In the genomic region with DNA sequence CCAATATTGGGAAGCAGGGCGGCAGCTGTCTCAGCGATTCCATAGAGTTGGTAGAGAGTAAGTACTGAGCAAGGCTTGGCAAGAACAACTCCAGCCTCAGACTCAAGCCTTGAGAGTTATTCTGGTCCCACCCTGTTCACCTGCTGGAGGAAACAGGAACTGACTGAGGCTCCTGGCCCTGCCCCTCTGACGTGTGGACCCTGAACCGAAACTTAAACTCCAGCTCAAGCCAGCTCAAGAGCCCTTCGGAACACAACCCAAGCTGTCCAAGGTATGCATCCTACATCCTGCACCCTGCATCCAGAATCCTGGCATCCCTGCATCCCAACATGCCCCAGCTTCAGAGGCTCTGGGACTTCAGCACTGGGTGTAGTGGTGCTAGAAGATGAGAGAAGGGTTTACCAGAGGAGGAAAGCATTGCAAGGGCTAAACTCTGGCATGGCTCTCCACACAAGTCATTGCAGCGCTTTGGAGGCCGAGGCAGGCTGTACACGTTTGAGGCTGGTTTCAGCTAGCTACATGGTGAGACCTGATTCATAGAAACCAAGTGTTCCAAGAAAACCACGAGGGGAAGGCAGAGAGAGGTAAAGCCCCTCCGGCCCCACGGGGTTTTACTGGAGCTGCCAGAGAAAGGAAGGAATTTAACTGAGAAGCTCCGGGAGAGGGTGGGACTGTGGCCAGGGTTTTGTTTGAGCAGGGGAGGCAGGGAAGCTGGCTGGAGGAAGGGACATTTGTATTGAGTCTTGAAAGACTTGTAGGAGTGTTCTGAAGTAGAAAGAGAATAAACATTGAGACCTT, we compare ENCODE assay signal across 9 mouse cellular contexts. TPM values are rescaled to one million over a fixed set of nuclear protein-coding genes. Genes with fewer than 3 reads are reported as not detected.
A peak's percentile ranks its signal among the peaks of the same experiment; 100 is the strongest.
DNase-seq lines count a peak whose midpoint lies in the region; ATAC-seq and TF ChIP-seq lines count a peak whose summit lies in the region.
"Had no signal": no experiment of that assay in that cellular context is flagged by ENCODE, and none has a peak within 500 bp of the region (broad histone marks: within the 10 kb centered on the region; RNA-seq: fewer than 3 reads in every experiment).

A gene (plus strand): TSS at position 222 of the 798 bp plus-strand sequence.

- H3K9me3 ChIP-seq in ES-Bruce4 (replicated peaks; ENCODE audit: control insufficient read depth, insufficient read depth, low read length, poor library complexity, severe bottlenecking), result no peaks in the 10 kb centered on the region
- no peaks in the 10 kb centered on the region for H3K9me3 ChIP-seq in lung, postnatal 0 days (ENCODE audit: low read length)
- no peaks in the 10 kb centered on the region for H3K9me3 ChIP-seq in stomach, embryonic 14.5 days (ENCODE audit: control insufficient read depth, low read depth, low read length)
- H3K9me3 ChIP-seq in kidney, embryonic 14.5 days (ENCODE audit: control insufficient read depth, low read length), result no peaks in the 10 kb centered on the region

- TF ChIP-seq EP300 in ES-Bruce4 (IDR thresholded peaks at IDR 0.05; ENCODE audit: insufficient read depth, low read depth, low read length), result no peak
- TF ChIP-seq EP300 in lung, postnatal 0 days (IDR thresholded peaks at IDR 0.05), result no peak

- peak within 1 kb of the TSS; percentile 17 for H3K4me2 ChIP-seq in lung, postnatal 0 days (replicated peaks; ENCODE audit: low read depth, low read length)
- H3K4me2 ChIP-seq in stomach, embryonic 14.5 days (replicated peaks; ENCODE audit: low read depth, low read length), result no peak within 1 kb of the TSS
- no peak within 1 kb of the TSS for H3K4me2 ChIP-seq in kidney, embryonic 14.5 days (replicated peaks; ENCODE audit: low read depth, low read length)

- 0 out of 2 replicates have a peak within 1 kb of the TSS, but pooled peaks have one; percentile 9 for H3K27ac ChIP-seq in ES-Bruce4 (ENCODE audit: insufficient read depth, low read length)
- peak within 1 kb of the TSS; percentile 73 for H3K27ac ChIP-seq in lung, postnatal 0 days (ENCODE audit: low read length)
- peak within 1 kb of the TSS; percentile 48; the same call in 1 of the 2 replicates for H3K27ac ChIP-seq in stomach, embryonic 14.5 days (ENCODE audit: low read length)
- H3K27ac ChIP-seq in kidney, embryonic 14.5 days (ENCODE audit: low read depth, low read length), result no peak within 1 kb of the TSS

- no peak for TF ChIP-seq CTCF in ES-Bruce4 (IDR thresholded peaks at IDR 0.05; ENCODE audit: low read depth, low read length)
- peak; percentile 57 for TF ChIP-seq CTCF in lung, postnatal 0 days (IDR thresholded peaks at IDR 0.05)

- ATAC-seq in common myeloid progenitor, adult 5-6 weeks (replicated peaks; ENCODE audit: low read depth, poor library complexity, severe bottlenecking), result peak; percentile 95
- peak; percentile 96 for ATAC-seq in lung, postnatal 0 days
- peak; percentile 60 for ATAC-seq in stomach, embryonic 14.5 days (ENCODE audit: insufficient number of reproducible peaks, insufficient read depth, low FRiP score, low read depth)
- no peak for ATAC-seq in kidney, embryonic 14.5 days (ENCODE audit: low FRiP score, low TSS enrichment)

- H3K4me3 ChIP-seq in ES-Bruce4 (ENCODE audit: low read depth, low read length), result peak within 1 kb of the TSS; percentile 11; the same call in 1 of the 2 replicates
- H3K4me3 ChIP-seq in lung, postnatal 0 days (ENCODE audit: low read depth, low read length), result no peak within 1 kb of the TSS
- H3K4me3 ChIP-seq in stomach, embryonic 14.5 days (ENCODE audit: low read depth, low read length), result no peak within 1 kb of the TSS
- no peak within 1 kb of the TSS for H3K4me3 ChIP-seq in kidney, embryonic 14.5 days (ENCODE audit: low read length)

- H3K9ac ChIP-seq in ES-Bruce4 (ENCODE audit: low read depth, poor library complexity, severe bottlenecking), result no peak within 1 kb of the TSS
- no peak within 1 kb of the TSS for H3K9ac ChIP-seq in lung, postnatal 0 days (replicated peaks; ENCODE audit: low read depth)
- no peak within 1 kb of the TSS for H3K9ac ChIP-seq in stomach, embryonic 14.5 days (replicated peaks; ENCODE audit: low read depth, low read length)
- no peak within 1 kb of the TSS for H3K9ac ChIP-seq in kidney, embryonic 14.5 days (ENCODE audit: low read depth, low read length)

- H3K27me3 ChIP-seq in ES-Bruce4 (ENCODE audit: control insufficient read depth, insufficient read depth, low read length, poor library complexity, severe bottlenecking), result no peaks in the 10 kb centered on the region
- H3K27me3 ChIP-seq in lung, postnatal 0 days (replicated peaks; ENCODE audit: insufficient read depth, low read length), result no peaks in the 10 kb centered on the region
- no peaks in the 10 kb centered on the region for H3K27me3 ChIP-seq in stomach, embryonic 14.5 days (ENCODE audit: control insufficient read depth, insufficient read depth, low read length)
- no peaks in the 10 kb centered on the region for H3K27me3 ChIP-seq in kidney, embryonic 14.5 days (ENCODE audit: control insufficient read depth, insufficient read depth, low read length)

- peak; percentile 87 for DNase-seq in lung, postnatal 0 days (ENCODE audit: low spot score)
- DNase-seq in ovary, postnatal 14 days (ENCODE audit: low spot score), result no peak
- no peak for DNase-seq in embryo, embryonic 11 days
- DNase-seq in cerebellum, adult 8-10 months, result no peak

- H3K4me1 ChIP-seq in ES-Bruce4 (ENCODE audit: control insufficient read depth, insufficient read depth, low read length), result peaks cover 3% of the 10 kb centered on the region
- no peaks in the 10 kb centered on the region for H3K4me1 ChIP-seq in lung, postnatal 0 days (ENCODE audit: insufficient read depth, low read depth, low read length)
- no peaks in the 10 kb centered on the region for H3K4me1 ChIP-seq in stomach, embryonic 14.5 days (ENCODE audit: control insufficient read depth, insufficient read depth, low read length)
- H3K4me1 ChIP-seq in kidney, embryonic 14.5 days (ENCODE audit: control insufficient read depth, insufficient read depth, low read length), result no peaks in the 10 kb centered on the region

- no peak for TF ChIP-seq POLR2A in ES-Bruce4 (IDR thresholded peaks at IDR 0.05; ENCODE audit: insufficient read depth, low read length)

- H3K36me3 ChIP-seq in ES-Bruce4 (ENCODE audit: control insufficient read depth, insufficient read depth, low read length, poor library complexity, severe bottlenecking), result no peaks in the 10 kb centered on the region
- no peaks in the 10 kb centered on the region for H3K36me3 ChIP-seq in lung, postnatal 0 days (ENCODE audit: insufficient read depth, low read length)
- no peaks in the 10 kb centered on the region for H3K36me3 ChIP-seq in stomach, embryonic 14.5 days (ENCODE audit: control insufficient read depth, insufficient read depth, low read length)
- no peaks in the 10 kb centered on the region for H3K36me3 ChIP-seq in kidney, embryonic 14.5 days (ENCODE audit: control insufficient read depth, insufficient read depth, low read length)

- 41% methylated on average over 12 of the region's 12 CpGs for WGBS in lung, postnatal 0 days
- WGBS in stomach, embryonic 14.5 days, result 60% methylated on average over 12 of the region's 12 CpGs
- whole genome bisulfite sequencing in kidney, embryonic 14.5 days, result 75% methylated on average over 12 of the region's 12 CpGs

RNA-seq across cellular contexts. Expression of the gene that starts here (rescaled TPM):
- polyA plus RNA-seq in ES-Bruce4 (2011; ENCODE audit: insufficient read depth, insufficient read length, low read depth, missing spikeins), result 0.49 TPM in 1 of 2 replicates, not detected in the other
- total RNA-seq in common myeloid progenitor, adult 5-6 weeks (2017), result 7.9 and 9.8 TPM in 2 replicates
- 0.46 and 0.78 TPM in 2 replicates for polyA plus RNA-seq in lung, postnatal 0 days (2015; fragmentation: Nextera tagmentation; extraction: Ambion mirVana)
- polyA plus RNA-seq in stomach, embryonic 14.5 days (2014; fragmentation: Nextera tagmentation; extraction: Ambion mirVana), result 1.4 TPM in 2 replicates
- polyA plus RNA-seq in kidney, embryonic 14.5 days (2014; fragmentation: Nextera tagmentation; extraction: Ambion mirVana), result not detected in 2 replicates
- total RNA-seq: left cerebral cortex, adult 8-10 months had no signal

Comparison
In these comparisons a context has a peak if more than half of its experiments do, and no peak if none do; other contexts are left out.
1. Peak in DNase-seq, ATAC-seq, H3K27ac ChIP-seq and H3K4me2 ChIP-seq in lung, postnatal 0 days; RNA of the gene not detected or under 1 TPM.